Mouse (Mus musculus) megakaryocyte, embryonic 14.5 days (primary cell): ENCODE results near the gene Ifi27l2b.

ENCODE experiments used
- FLI1 ChIP-seq: IDR thresholded peaks from 2 replicates; pipeline ENCODE4 v1.6.1; 2012; ENCODE audit warnings: low read length, inconsistent platforms, mixed read lengths
- GATA1 ChIP-seq: IDR thresholded peaks from 3 replicates; pipeline ENCODE4 v1.6.1; 2012; ENCODE audit warnings: mixed read lengths, low read length, inconsistent platforms, borderline replicate concordance

GRCm38 (mm10) chr12:103498768-103499167, 41.7 kb upstream of the Ifi27l2b start:
- no peak for TF ChIP-seq GATA1
- no peak for TF ChIP-seq FLI1
